Mouse (Mus musculus): ENCODE measurements at regions not wholly inside any gene's neighbourhood (a gene's known extent, or its start where the extent isn't known, plus 50 kb on each side); places are given as distances from the start of the nearest gene placed in this dataset.

- no peak for ATAC-seq (ENCODE audit: low TSS enrichment)
Observed at GRCm38 (mm10) chr4:153321085-153321484, 161.5 kb downstream of the Ajap1 start.

GRCm38 (mm10) chr4:153320602-153321001 is 162.0 kb downstream of the Ajap1 start:
- ATAC-seq (ENCODE audit: low TSS enrichment), result no peak

- ATAC-seq (ENCODE audit: low TSS enrichment), result no peak
Observed at GRCm38 (mm10) chr4:153316964-153317724, 165.5 kb downstream of the Ajap1 start.

GRCm38 (mm10) chr4:153316519-153316918 is 166.1 kb downstream of the Ajap1 start:
- no peak for ATAC-seq (ENCODE audit: low TSS enrichment)

GRCm38 (mm10) chr4:153313961-153314360 is 168.7 kb downstream of the Ajap1 start:
- no peak for ATAC-seq (ENCODE audit: low TSS enrichment)

- ATAC-seq (ENCODE audit: low TSS enrichment), result peak; percentile 90
Observed at GRCm38 (mm10) chr4:153311574-153311973, 171.0 kb downstream of the Ajap1 start.

- ATAC-seq (ENCODE audit: low TSS enrichment), result no peak
Observed at GRCm38 (mm10) chr4:153310641-153311040, 172.0 kb downstream of the Ajap1 start.

- ATAC-seq (ENCODE audit: low TSS enrichment), result no peak
Observed at GRCm38 (mm10) chr4:153303521-153303920, 179.1 kb downstream of the Ajap1 start.

GRCm38 (mm10) chr4:153302855-153303254 is 179.8 kb downstream of the Ajap1 start:
- ATAC-seq (ENCODE audit: low TSS enrichment), result no peak

GRCm38 (mm10) chr4:153298277-153298676 is 184.3 kb downstream of the Ajap1 start:
- no peak for ATAC-seq (ENCODE audit: low TSS enrichment)

GRCm38 (mm10) chr4:153294828-153295227 is 187.8 kb downstream of the Ajap1 start:
- ATAC-seq (ENCODE audit: low TSS enrichment), result no peak

- ATAC-seq (ENCODE audit: low TSS enrichment), result no peak
Observed at GRCm38 (mm10) chr4:153293137-153293536, 189.5 kb downstream of the Ajap1 start.

- no peak for ATAC-seq (ENCODE audit: low TSS enrichment)
Observed at GRCm38 (mm10) chr4:153288362-153288761, 194.2 kb downstream of the Ajap1 start.

GRCm38 (mm10) chr4:153284209-153284608 is 198.4 kb downstream of the Ajap1 start:
- ATAC-seq (ENCODE audit: low TSS enrichment), result no peak

GRCm38 (mm10) chr4:153276571-153276970 is 206.0 kb downstream of the Ajap1 start:
- ATAC-seq (ENCODE audit: low TSS enrichment), result no peak

GRCm38 (mm10) chr4:153271376-153271775 is 211.2 kb downstream of the Ajap1 start:
- no peak for ATAC-seq (ENCODE audit: low TSS enrichment)

GRCm38 (mm10) chr4:153263216-153263805 is 219.3 kb downstream of the Ajap1 start:
- 0 out of 2 replicates have a peak, but pooled peaks have one; percentile 38 for ATAC-seq (ENCODE audit: low TSS enrichment)

GRCm38 (mm10) chr4:153260941-153261557 is 221.6 kb downstream of the Ajap1 start:
- no peak for ATAC-seq (ENCODE audit: low TSS enrichment)

GRCm38 (mm10) chr4:153251943-153252342 is 230.7 kb downstream of the Ajap1 start:
- no peak for ATAC-seq (ENCODE audit: low TSS enrichment)

- ATAC-seq (ENCODE audit: low TSS enrichment), result no peak
Observed at GRCm38 (mm10) chr4:153251311-153251710, 231.3 kb downstream of the Ajap1 start.

GRCm38 (mm10) chr4:153236680-153237079 is 245.9 kb downstream of the Ajap1 start:
- no peak for ATAC-seq (ENCODE audit: low TSS enrichment)

GRCm38 (mm10) chr4:153233762-153234161 is 248.8 kb downstream of the Ajap1 start:
- no peak for ATAC-seq (ENCODE audit: low TSS enrichment)

GRCm38 (mm10) chr4:153229221-153229620 is 253.4 kb downstream of the Ajap1 start:
- ATAC-seq (ENCODE audit: low TSS enrichment), result no peak
